Mouse (Mus musculus) myocyte (in vitro differentiated cells): ENCODE data around the gene Gm14569.

Experiments
- MYOG ChIP-seq, 3 experiments: IDR thresholded peaks; one replicate each; pipeline ENCODE4 v1.6.1; 2011; ENCODE audit warnings: control low read depth in 2 of 3, low read depth in 2 of 3, mild to moderate bottlenecking in 2 of 3; ENCODE audit not compliant: insufficient read length in 2 of 3, control insufficient read depth in 1 of 3, insufficient read depth in 1 of 3
- POLR2A ChIP-seq: IDR thresholded peaks from one replicate; pipeline ENCODE4 v1.6.1; 2011; ENCODE audit warnings: low read depth, mild to moderate bottlenecking, control low read depth, moderate library complexity; ENCODE audit not compliant: insufficient read length
- POLR2AphosphoS2 ChIP-seq: IDR thresholded peaks from one replicate; pipeline ENCODE4 v1.6.1; 2011; ENCODE audit warnings: low read depth, control low read depth; ENCODE audit not compliant: insufficient read length
- REST ChIP-seq: IDR thresholded peaks from one replicate; pipeline ENCODE4 v1.6.1; 2011; ENCODE audit warnings: mild to moderate bottlenecking, control low read depth, moderate library complexity; ENCODE audit not compliant: insufficient read depth, insufficient read length
- USF1 ChIP-seq: IDR thresholded peaks from one replicate; pipeline ENCODE4 v1.6.1; 2011; ENCODE audit warnings: low read depth, mild to moderate bottlenecking, control low read depth, moderate library complexity

GRCm38 (mm10) chrX:36389971-36390370 is 101.7 kb downstream of the Gm14569 start:
- no peak for TF ChIP-seq POLR2A
- no peak for TF ChIP-seq USF1
- TF ChIP-seq POLR2AphosphoS2, result no peak
- TF ChIP-seq REST, result no peak
- TF ChIP-seq MYOG (IDR thresholded peaks at IDR 0.05; ENCODE audit: control insufficient read depth in 1 of 3, insufficient read depth in 1 of 3, insufficient read length in 2 of 3, low read depth in 2 of 3), result no peak
